Mouse (Mus musculus): ENCODE measurements around the gene Lmo3. TPM values are rescaled to one million over a fixed set of nuclear protein-coding genes. Genes with fewer than 3 reads are reported as not detected.

The Lmo3 gene
- polyA plus RNA-seq, 1 experiment from 2014 or later = 0.54 TPM

DNA sequence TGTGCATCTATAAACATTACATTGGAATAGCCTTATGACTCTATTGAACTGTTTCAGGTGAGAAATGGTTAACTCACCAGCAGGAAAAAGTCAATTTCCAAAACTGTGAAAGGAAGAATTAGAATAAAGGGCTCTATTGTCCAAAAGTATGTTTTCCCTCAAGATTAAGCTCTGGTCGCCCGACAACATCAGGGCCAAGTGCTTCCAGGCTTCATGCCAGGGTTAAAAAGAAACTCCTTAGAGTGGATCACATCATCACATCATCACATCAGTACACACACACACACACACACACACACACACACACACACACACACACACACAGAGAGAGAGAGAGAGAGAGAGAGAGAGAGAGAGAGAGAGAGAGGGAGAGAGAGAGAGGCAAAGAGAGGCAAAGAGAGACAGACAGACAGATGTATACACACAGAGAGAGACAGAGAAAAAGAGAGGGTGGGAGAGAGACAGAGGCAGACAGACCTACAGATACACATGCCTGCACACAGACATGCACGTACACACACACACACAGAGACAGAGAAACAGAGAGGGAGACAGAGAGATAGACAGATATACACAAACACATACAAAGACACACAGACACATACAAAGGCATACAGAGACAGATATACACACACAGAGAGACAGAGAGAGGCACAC, 255.9 kb downstream of the Lmo3 start:
- DNase-seq (ENCODE audit: low spot score) = no peak
- Histone ChIP-seq H3K4me1 (no peaks in the 10 kb centered on the region), H3K9me3 (no peaks in the 10 kb centered on the region), H3K27me3 (ENCODE audit: insufficient read depth, poor library complexity, severe bottlenecking) (no peaks in the 10 kb centered on the region), H3K36me3 (no peaks in the 10 kb centered on the region), H3K27ac (no peak overlapping the region), H3K4me3 (no peak overlapping the region)
- 52% methylated on average over 3 of the region's 3 CpGs for WGBS

- WGBS = 62% methylated on average over 3 of the region's 3 CpGs
- Histone ChIP-seq H3K27ac (no peak overlapping the region), H3K9me3 (no peaks in the 10 kb centered on the region), H3K4me1 (no peaks in the 10 kb centered on the region), H3K27me3 (ENCODE audit: insufficient read depth, poor library complexity, severe bottlenecking) (no peaks in the 10 kb centered on the region), H3K4me3 (no peak overlapping the region), H3K36me3 (no peaks in the 10 kb centered on the region)
- no peak for DNase-seq (ENCODE audit: low spot score)
Observed at GRCm38 (mm10) chr6:138325145-138325544, 256.6 kb downstream of the Lmo3 start.

DNA sequence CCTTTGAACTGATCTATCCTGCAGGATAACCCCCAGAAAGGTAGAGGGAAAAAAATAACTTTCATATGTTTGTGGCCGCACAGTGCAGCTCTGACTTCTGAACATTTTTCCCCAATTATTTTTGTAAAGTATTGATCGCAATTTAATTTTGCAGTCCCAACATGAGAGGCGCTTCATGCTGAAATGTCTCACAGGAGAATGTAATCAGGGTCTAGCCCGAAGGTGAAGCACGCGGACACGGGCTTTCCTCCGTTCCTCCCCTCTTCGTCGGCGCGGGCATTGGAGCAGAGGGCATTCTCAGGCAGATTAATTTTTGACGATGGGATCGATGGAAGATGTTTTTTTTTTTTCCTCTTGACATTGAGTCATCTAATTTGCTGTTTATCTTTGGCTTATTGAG, 258.4 kb downstream of the Lmo3 start:
- Histone ChIP-seq H3K27me3 (ENCODE audit: insufficient read depth, poor library complexity, severe bottlenecking) (no peaks in the 10 kb centered on the region), H3K4me1 (no peaks in the 10 kb centered on the region), H3K9me3 (no peaks in the 10 kb centered on the region), H3K36me3 (no peaks in the 10 kb centered on the region), H3K27ac (no peak overlapping the region), H3K4me3 (no peak overlapping the region)
- WGBS = 92% methylated on average over 14 of the region's 14 CpGs
- no peak for DNase-seq (ENCODE audit: low spot score)

DNA sequence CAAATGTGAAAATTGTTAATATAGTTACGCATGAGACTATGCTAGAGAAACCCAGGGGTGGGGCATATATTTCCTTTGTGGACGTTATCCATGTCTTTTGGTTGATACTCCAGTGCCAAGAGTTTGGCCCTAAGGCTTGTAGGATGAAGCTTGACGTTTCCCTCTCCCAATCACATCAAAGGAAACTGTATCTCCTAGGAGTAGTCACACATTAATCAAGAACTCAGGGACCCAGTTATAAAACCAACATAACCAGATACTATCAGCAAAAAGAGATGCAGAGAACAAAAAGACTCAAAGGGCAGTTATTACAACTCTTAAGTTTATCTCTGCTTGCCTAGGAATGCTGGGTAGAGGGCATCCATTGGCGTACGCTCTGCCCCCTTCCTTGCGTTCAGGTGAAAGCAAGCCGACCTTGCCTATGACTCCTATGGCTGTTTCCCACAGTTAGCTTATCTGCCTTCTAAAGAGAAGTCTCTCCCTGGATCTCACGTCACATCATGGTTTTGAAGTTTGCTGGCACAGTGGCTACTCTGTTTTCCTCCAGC, 261.5 kb downstream of the Lmo3 start:
- no peaks in the 10 kb centered on the region for H3K9me3 ChIP-seq
- no peaks in the 10 kb centered on the region for H3K36me3 ChIP-seq
- no peak overlapping the region for H3K27ac ChIP-seq
- H3K27me3 ChIP-seq (ENCODE audit: insufficient read depth, poor library complexity, severe bottlenecking) = no peaks in the 10 kb centered on the region
- WGBS = 82% methylated on average over 8 of the region's 8 CpGs
- DNase-seq (ENCODE audit: low spot score) = no peak
- no peaks in the 10 kb centered on the region for H3K4me1 ChIP-seq
- H3K4me3 ChIP-seq = no peak overlapping the region

Other genes starting within 250 kb of the Lmo3 start
- gene Igbp1b, start 76.6 kb upstream of the Lmo3 start, polyA plus RNA-seq (2016; fragmentation: Nextera tagmentation; extraction: Ambion mirVana) = not detected in 2 replicates

Measured in heart, embryonic 10.5 days (tissue).